Mouse (Mus musculus) stomach, embryonic 15.5 days (tissue): Measurements from ENCODE around the gene Lgals1. TPM values are rescaled to one million over a fixed set of nuclear protein-coding genes. Genes with fewer than 3 reads are reported as not detected.

Experiments
- ATAC-seq: fragments of 200-750 bp; cut with Nextera tagmentation; 2 replicates; pipeline ENCODE4 v1.8.0; 2017; ENCODE audit warnings: low read depth, moderate number of reproducible peaks, moderate TSS enrichment; ENCODE audit not compliant: insufficient read depth, low FRiP score
- H3K27ac ChIP-seq: fragments of 300-500 bp; sonication (generic); 2 replicates; pipeline ENCODE4 v1.5.1; 2015; ENCODE audit warnings: mild to moderate bottlenecking, inconsistent platforms
- H3K27me3 ChIP-seq: fragments of 300-500 bp; sonication (generic); replicated peaks from 2 replicates; pipeline ENCODE4 v1.6.1; 2015; ENCODE audit warnings: inconsistent platforms
- H3K36me3 ChIP-seq: fragments of 300-500 bp; sonication (generic); 2 replicates; pipeline ENCODE4 v1.6.1; 2015; ENCODE audit warnings: inconsistent platforms
- H3K4me1 ChIP-seq: fragments of 300-500 bp; sonication (generic); 2 replicates; pipeline ENCODE4 v1.6.1; 2015; ENCODE audit warnings: inconsistent platforms
- H3K4me2 ChIP-seq: fragments of 300-500 bp; sonication (generic); 2 replicates; pipeline ENCODE4 v1.6.1; 2015; ENCODE audit warnings: mild to moderate bottlenecking, inconsistent platforms
- H3K4me3 ChIP-seq: fragments of 300-500 bp; sonication (generic); replicated peaks from 2 replicates; pipeline ENCODE4 v1.5.1; 2015; ENCODE audit warnings: inconsistent platforms
- H3K9ac ChIP-seq: fragments of 300-500 bp; sonication (generic); 2 replicates; pipeline ENCODE4 v1.6.1; 2015; ENCODE audit warnings: inconsistent platforms
- H3K9me3 ChIP-seq: fragments of 300-500 bp; sonication (generic); 2 replicates; pipeline ENCODE4 v1.6.1; 2016; ENCODE audit warnings: inconsistent platforms
- WGBS: fragments of 180-500 bp; shearing (Covaris S2); methylation state at CpG from one replicate; pipeline ENCODE4 v1.1.7; 2015; 5-methylcytosine and 5-hydroxymethylcytosine counted together
- polyA plus RNA-seq: library from polyadenylated mRNA; unstranded; fragments of >200 nt; fragmentation: Nextera tagmentation; extraction: Ambion mirVana; gene quantifications from 2 replicates; pipeline ENCODE4 v1.2.1, GENCODE M21; 2015

Gene Lgals1
- polyA plus RNA-seq, 1 experiment from 2014 or later: 1,476 TPM

DNA sequence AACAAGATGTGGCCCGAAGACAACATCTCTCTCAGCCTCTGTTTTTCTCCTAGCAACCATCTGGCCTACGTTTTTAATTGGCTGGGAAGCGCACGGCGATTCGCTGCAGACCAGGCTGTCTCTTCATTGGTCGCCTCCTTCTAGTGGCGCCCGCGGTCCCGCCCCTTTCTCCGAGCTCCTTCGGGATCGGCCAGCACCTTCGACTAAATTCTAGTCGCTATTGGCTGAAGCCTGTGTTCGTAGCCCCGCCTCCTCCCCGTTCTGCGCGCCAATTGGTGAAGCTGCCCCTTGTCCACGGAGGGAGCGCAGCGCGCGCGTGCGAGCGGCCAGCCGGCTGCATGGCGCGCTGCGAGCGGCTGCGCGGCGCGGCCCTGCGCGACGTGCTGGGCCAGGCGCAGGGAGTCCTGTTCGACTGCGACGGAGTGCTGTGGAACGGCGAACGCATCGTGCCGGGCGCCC lies 12.9 kb upstream of the Lgals1 start, which contains the start of gene Pdxp:
TSS of gene Pdxp (plus strand) at position 288 of the 459 bp plus-strand sequence.
- Histone ChIP-seq H3K27ac (peak within 1 kb of the TSS; percentile 89), H3K9ac (peak within 1 kb of the TSS; percentile 57), H3K4me2 (peak within 1 kb of the TSS; percentile 99), H3K4me1 (peaks cover 25% of the 10 kb centered on the region), H3K9me3 (no peaks in the 10 kb centered on the region), H3K27me3 (no peaks in the 10 kb centered on the region), H3K4me3 (peak within 1 kb of the TSS; percentile 72), H3K36me3 (peaks cover 7% of the 10 kb centered on the region; the same call in 1 of the 2 replicates)
- ATAC-seq: peak; percentile 93
- WGBS: under 1% methylated on average over 50 of the region's 51 CpGs

DNA sequence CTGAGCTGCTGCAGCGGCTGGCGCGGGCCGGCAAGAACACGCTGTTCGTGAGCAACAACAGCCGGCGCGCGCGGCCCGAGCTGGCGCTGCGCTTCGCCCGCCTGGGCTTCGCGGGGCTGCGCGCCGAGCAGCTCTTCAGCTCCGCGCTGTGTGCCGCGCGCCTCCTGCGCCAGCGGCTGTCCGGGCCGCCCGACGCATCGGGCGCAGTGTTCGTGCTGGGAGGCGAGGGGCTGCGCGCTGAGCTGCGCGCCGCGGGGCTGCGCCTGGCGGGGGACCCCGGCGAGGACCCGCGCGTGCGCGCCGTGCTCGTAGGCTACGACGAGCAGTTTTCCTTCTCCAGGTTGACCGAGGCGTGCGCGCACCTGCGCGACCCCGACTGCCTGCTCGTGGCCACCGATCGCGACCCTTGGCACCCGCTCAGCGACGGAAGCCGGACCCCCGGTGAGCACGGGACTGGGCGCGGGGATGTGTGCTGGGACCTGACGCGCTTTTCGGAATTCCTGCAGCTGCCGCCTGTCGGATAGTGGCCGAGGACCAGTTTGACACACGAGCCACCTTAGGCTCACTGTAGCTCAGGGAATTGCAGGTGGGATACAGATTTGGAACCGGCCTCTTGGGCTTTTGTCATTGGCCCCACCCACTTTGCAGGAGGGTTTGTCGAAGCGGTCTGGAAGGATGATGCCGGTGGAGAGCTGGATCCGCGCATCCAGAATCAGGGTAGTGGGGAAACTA lies 12.3 kb upstream of the Lgals1 start:
- Histone ChIP-seq H3K4me3 (peak overlapping the region; percentile 72), H3K27me3 (no peaks in the 10 kb centered on the region), H3K4me1 (peaks cover 25% of the 10 kb centered on the region), H3K9ac (peak overlapping the region; percentile 57), H3K9me3 (no peaks in the 10 kb centered on the region), H3K4me2 (peak overlapping the region; percentile 99), H3K27ac (peak overlapping the region; percentile 89), H3K36me3 (peaks cover 4% of the 10 kb centered on the region; the same call in 1 of the 2 replicates)
- ATAC-seq: peak; percentile 52
- under 1% methylated on average over 82 of the region's 87 CpGs for WGBS

DNA sequence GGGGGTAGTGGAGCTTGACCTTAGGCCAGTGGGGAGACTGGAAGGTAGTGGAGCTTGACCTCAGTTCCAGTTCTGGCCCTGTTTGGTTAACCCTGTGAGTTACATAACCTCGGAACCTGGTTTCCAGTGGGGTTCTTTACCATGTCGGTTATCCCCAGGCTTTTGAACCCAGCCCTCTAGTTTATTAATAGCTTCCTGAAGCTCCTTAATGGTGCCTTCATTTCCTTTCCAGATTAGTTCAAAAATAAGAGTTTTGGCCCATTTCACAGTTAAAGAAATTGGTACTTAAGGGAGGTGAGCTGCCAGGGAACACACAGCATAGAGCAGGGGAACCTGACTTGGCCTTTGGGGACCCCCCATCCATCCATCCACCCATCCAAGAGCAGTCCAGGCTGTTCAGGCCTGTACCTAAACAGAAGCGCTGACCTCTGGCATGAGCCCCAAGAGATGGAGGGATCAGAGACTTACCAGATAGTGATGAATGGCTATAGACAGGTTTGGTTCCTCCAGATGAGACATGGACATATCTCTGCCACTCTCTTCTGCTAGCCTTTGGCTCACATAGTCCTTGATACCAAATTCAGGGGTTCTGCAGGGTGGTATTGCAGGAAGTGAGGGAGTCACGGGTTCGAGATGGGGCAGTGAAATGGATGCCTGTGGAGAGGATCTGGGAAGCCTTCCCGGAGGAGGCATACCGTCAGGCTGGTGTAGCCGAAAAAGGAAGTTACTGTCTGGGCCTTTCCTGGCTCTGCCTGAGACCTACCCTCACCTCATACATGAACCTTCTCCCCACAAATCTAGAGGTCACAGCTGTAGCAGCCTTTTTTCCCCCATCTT lies 11.5 kb upstream of the Lgals1 start:
- Histone ChIP-seq H3K27ac (no peak overlapping the region), H3K4me1 (peaks cover 25% of the 10 kb centered on the region), H3K4me2 (peak overlapping the region; percentile 99), H3K9ac (peak overlapping the region; percentile 57; the same call in 1 of the 2 replicates), H3K9me3 (no peaks in the 10 kb centered on the region), H3K36me3 (peaks cover 6% of the 10 kb centered on the region; the same call in 1 of the 2 replicates), H3K27me3 (no peaks in the 10 kb centered on the region), H3K4me3 (peak overlapping the region; percentile 72)
- 40% methylated on average over 8 of the region's 8 CpGs for WGBS
- ATAC-seq: no peak

DNA sequence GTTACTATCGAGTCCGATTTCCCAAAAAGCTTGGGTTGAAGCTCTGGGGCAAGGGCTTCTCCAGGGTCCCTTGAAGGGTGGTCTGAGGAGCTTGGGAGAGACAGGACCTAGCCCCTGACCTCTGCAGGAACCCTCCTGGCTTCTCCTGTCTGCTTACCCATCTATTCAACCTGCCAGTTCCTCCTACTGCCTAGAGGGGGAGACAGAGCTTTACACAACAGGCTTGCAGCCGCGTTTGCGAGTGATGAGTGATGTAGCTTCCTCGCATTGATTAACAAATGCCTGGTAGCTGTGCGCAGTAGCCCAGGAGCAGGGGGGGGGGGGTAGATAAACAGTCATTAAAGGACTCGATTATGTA lies 10.9 kb upstream of the Lgals1 start:
- H3K27me3 ChIP-seq: no peaks in the 10 kb centered on the region
- peak overlapping the region; percentile 99 for H3K4me2 ChIP-seq
- H3K27ac ChIP-seq: no peak overlapping the region
- H3K4me3 ChIP-seq: peak overlapping the region; percentile 72; the same call in 1 of the 2 replicates
- 7% methylated on average over 8 of the region's 8 CpGs for WGBS
- no peak overlapping the region for H3K9ac ChIP-seq
- H3K9me3 ChIP-seq: no peaks in the 10 kb centered on the region
- peaks cover 25% of the 10 kb centered on the region for H3K4me1 ChIP-seq
- ATAC-seq: no peak
- 0 out of 2 replicates have a peak, but pooled peaks cover 4% of the 10 kb centered on the region for H3K36me3 ChIP-seq

DNA sequence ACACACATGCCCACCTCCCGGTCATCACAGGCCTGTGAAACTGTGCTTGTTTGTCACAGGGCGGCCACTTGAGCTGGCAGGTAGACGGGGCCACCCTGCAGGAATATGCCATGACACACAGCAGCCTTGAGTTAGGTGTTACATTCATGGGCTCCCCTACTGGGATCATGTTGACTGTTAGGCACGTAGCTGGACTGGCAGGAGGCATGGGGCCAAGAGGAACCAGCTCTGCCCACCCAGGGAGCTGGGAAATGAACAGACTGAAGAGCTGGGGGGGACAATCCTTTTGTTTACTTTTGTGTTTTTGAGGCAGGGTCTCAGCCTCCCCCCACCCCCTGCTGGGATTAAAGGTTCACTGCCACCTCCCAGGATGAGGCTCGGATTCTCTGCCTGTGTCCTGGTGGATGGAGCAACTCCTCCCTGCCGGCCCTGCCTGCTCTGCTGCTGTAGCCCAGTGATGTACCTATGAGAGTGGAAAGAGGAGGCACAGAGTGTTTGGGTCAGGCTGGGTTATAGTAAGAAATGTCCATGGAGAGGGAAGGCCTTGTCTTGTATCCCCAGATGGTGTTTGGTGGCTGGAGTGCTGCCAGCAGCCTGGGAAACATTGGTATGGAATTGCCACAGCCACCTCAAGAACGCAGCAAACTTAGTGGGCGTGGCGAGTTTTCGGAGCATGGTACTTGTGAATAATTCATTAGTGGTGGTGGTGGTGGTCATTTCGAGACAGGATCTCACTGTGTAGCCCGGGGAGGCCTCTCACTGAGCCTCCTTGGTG lies 10.3 kb upstream of the Lgals1 start:
- H3K27ac ChIP-seq: no peak overlapping the region
- peak overlapping the region; percentile 44 for H3K4me2 ChIP-seq
- peaks cover 25% of the 10 kb centered on the region for H3K4me1 ChIP-seq
- no peak for ATAC-seq
- no peaks in the 10 kb centered on the region for H3K27me3 ChIP-seq
- H3K9me3 ChIP-seq: no peaks in the 10 kb centered on the region
- no peak overlapping the region for H3K4me3 ChIP-seq
- 54% methylated on average over 12 of the region's 12 CpGs for WGBS
- H3K9ac ChIP-seq: no peak overlapping the region
- H3K36me3 ChIP-seq: 0 out of 2 replicates have a peak, but pooled peaks cover 4% of the 10 kb centered on the region

DNA sequence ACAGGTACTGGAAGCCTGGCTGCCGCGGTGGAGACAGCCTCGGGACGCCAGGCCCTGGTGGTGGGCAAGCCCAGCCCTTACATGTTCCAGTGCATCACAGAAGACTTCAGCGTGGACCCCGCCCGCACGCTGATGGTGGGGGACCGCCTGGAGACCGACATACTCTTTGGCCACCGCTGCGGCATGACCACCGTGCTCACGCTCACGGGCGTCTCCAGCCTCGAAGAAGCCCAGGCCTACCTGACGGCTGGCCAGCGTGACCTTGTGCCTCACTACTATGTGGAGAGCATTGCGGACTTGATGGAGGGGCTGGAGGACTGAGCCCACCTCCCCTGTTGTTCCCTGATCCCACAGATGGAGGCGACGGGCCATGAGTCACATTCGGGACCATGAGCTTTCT lies 8.4 kb upstream of the Lgals1 start:
- 90% methylated on average over 23 of the region's 23 CpGs for WGBS
- no peaks in the 10 kb centered on the region for H3K27me3 ChIP-seq
- H3K27ac ChIP-seq: no peak overlapping the region
- no peak for ATAC-seq
- 0 out of 2 replicates have a peak, but pooled peaks cover 4% of the 10 kb centered on the region for H3K36me3 ChIP-seq
- H3K9ac ChIP-seq: no peak overlapping the region
- no peak overlapping the region for H3K4me3 ChIP-seq
- H3K9me3 ChIP-seq: no peaks in the 10 kb centered on the region
- H3K4me1 ChIP-seq: peaks cover 25% of the 10 kb centered on the region
- H3K4me2 ChIP-seq: no peak overlapping the region

DNA sequence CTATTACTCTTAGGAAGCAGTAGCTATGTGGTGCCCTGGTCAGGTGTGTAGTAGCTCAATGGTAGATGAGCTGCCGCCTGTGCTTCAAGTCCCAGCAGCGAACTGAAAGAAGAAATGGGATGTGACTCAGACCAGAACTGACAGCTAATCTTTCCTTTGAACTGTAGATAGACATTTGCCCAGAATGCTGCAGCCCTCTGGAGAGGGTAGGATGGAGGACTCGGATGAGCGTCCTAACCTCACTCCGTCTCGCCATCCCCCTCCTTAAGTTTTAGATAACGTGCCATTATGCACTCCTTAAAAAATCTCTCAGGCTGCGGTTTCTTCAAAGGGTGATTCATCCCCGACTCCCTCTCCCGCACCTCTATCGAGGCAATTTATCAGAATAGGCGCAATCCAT lies 6.6 kb upstream of the Lgals1 start:
- no peak overlapping the region for H3K9ac ChIP-seq
- H3K27ac ChIP-seq: no peak overlapping the region
- H3K4me1 ChIP-seq: peaks cover 28% of the 10 kb centered on the region
- H3K36me3 ChIP-seq: 0 out of 2 replicates have a peak, but pooled peaks cover 4% of the 10 kb centered on the region
- no peak overlapping the region for H3K4me2 ChIP-seq
- no peaks in the 10 kb centered on the region for H3K27me3 ChIP-seq
- no peaks in the 10 kb centered on the region for H3K9me3 ChIP-seq
- ATAC-seq: no peak
- WGBS: 58% methylated on average over 12 of the region's 12 CpGs
- H3K4me3 ChIP-seq: no peak overlapping the region

DNA sequence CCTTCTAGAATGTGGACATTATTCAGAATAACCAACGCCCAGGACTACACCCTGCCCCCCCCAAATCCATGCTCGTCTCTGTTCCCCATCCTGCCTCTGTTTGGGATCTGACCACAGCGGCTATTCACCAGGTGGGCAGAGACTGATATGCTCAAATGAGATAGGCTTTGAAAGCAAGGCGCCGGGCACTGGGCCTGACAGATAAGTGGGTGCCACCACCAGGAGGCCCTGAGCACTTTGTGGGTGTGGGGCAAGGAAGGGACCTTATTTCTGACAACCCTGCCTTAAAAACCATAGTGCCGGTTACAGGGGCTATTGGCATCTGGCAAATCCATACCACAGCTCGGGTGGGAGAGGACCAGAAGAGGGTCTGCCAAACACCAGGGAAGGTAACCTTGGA lies 3.8 kb upstream of the Lgals1 start:
- H3K36me3 ChIP-seq: 0 out of 2 replicates have a peak, but pooled peaks cover 4% of the 10 kb centered on the region
- H3K27me3 ChIP-seq: no peaks in the 10 kb centered on the region
- H3K9me3 ChIP-seq: no peaks in the 10 kb centered on the region
- H3K4me3 ChIP-seq: no peak overlapping the region
- no peak overlapping the region for H3K4me2 ChIP-seq
- peaks cover 37% of the 10 kb centered on the region for H3K4me1 ChIP-seq
- H3K9ac ChIP-seq: no peak overlapping the region
- peak; percentile 48; the same call in 1 of the 2 replicates for ATAC-seq
- WGBS: 79% methylated on average over 7 of the region's 7 CpGs
- H3K27ac ChIP-seq: no peak overlapping the region

DNA sequence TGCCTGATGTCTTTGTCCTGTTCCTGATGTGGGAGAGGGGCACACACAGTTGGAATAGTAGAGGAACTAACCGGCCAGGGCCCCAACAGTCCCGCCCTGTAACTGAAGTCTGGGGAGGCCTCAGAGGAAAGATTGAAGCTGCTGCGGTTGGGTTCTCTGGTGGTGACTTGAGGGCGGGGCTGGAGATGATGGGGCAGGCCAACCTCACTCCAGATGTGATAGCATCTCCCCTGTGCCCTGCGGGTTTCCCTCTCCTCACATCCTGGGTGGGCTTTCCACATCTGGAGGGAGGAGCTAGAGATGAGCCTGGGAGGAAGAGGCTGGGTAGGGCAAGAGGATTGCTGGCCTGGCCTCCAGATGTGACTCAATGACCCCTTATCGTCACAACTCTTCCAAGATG lies 2.9 kb upstream of the Lgals1 start:
- Histone ChIP-seq H3K9me3 (no peaks in the 10 kb centered on the region), H3K4me1 (peaks cover 43% of the 10 kb centered on the region), H3K9ac (no peak overlapping the region), H3K27ac (peak overlapping the region; percentile 13; the same call in 1 of the 2 replicates), H3K4me3 (no peak overlapping the region), H3K27me3 (no peaks in the 10 kb centered on the region), H3K36me3 (0 out of 2 replicates have a peak, but pooled peaks cover 4% of the 10 kb centered on the region), H3K4me2 (no peak overlapping the region)
- ATAC-seq: no peak
- WGBS: 54% methylated on average over 6 of the region's 6 CpGs

DNA sequence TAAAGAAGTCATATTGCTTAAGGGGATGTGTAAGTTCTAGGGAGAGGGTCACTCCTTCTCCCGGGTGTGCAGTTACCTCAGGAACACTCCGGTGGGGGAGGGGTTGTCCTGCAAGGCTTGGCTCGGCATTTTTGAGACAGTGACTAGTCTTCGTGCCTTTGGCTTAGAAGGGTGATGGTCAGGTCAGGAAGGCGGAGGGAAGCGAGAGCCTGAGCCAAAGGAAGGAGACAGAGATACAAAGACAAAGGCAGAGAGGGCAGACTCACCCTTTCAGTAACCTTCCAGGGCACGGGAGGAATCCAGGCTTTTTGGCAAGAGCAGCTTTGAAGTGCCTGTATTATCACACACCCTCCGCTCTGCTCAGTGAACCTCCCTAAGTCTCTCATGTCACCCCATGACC lies 1.4 kb upstream of the Lgals1 start:
- H3K9me3 ChIP-seq: no peaks in the 10 kb centered on the region
- H3K27ac ChIP-seq: peak overlapping the region; percentile 94
- H3K27me3 ChIP-seq: no peaks in the 10 kb centered on the region
- 41% methylated on average over 8 of the region's 8 CpGs for WGBS
- ATAC-seq: no peak
- 0 out of 2 replicates have a peak overlapping the region, but pooled peaks have one; percentile 81 for H3K4me2 ChIP-seq
- H3K36me3 ChIP-seq: peaks cover 8% of the 10 kb centered on the region; the same call in 1 of the 2 replicates
- H3K9ac ChIP-seq: no peak overlapping the region
- no peak overlapping the region for H3K4me3 ChIP-seq
- H3K4me1 ChIP-seq: peaks cover 44% of the 10 kb centered on the region
